Mouse (Mus musculus): ENCODE measurements at regions not wholly inside any gene's neighbourhood (a gene's known extent, or its start where the extent isn't known, plus 50 kb on each side); places are given as distances from the start of the nearest gene placed in this dataset.

- DNase-seq (ENCODE audit: low read depth, low spot score): no peak
These were observed 255.2 kb upstream of the Id2 start for GRCm38 (mm10) chr12:25352160-25352559.

- no peak for DNase-seq (ENCODE audit: low read depth, low spot score)
These were observed 247.4 kb upstream of the Id2 start for GRCm38 (mm10) chr12:25344354-25344753.

- DNase-seq (ENCODE audit: low read depth, low spot score): no peak
These were observed 241.8 kb upstream of the Id2 start for GRCm38 (mm10) chr12:25338771-25339170.

- DNase-seq (ENCODE audit: low read depth, low spot score): no peak
These were observed 239.0 kb upstream of the Id2 start for GRCm38 (mm10) chr12:25335930-25336329.

GRCm38 (mm10) chr12:25335069-25335468 is 238.1 kb upstream of the Id2 start:
- no peak for DNase-seq (ENCODE audit: low read depth, low spot score)

GRCm38 (mm10) chr12:25332384-25333035 is 235.6 kb upstream of the Id2 start:
- no peak for DNase-seq (ENCODE audit: low read depth, low spot score)

- DNase-seq (ENCODE audit: low read depth, low spot score): no peak
These were observed 233.2 kb upstream of the Id2 start for GRCm38 (mm10) chr12:25330004-25330708.

- DNase-seq (ENCODE audit: low read depth, low spot score): no peak
These were observed 229.0 kb upstream of the Id2 start for GRCm38 (mm10) chr12:25325901-25326300.

- no peak for DNase-seq (ENCODE audit: low read depth, low spot score)
These were observed 226.2 kb upstream of the Id2 start for GRCm38 (mm10) chr12:25323171-25323570.

GRCm38 (mm10) chr12:25320262-25320767 is 223.4 kb upstream of the Id2 start:
- DNase-seq (ENCODE audit: low read depth, low spot score): no peak

- no peak for DNase-seq (ENCODE audit: low read depth, low spot score)
These were observed 222.9 kb upstream of the Id2 start for GRCm38 (mm10) chr12:25319846-25320245.

GRCm38 (mm10) chr12:25318072-25318671 is 221.2 kb upstream of the Id2 start:
- DNase-seq (ENCODE audit: low read depth, low spot score): no peak

GRCm38 (mm10) chr12:25315969-25316368 is 219.0 kb upstream of the Id2 start:
- DNase-seq (ENCODE audit: low read depth, low spot score): no peak

GRCm38 (mm10) chr12:25313212-25313611 is 216.3 kb upstream of the Id2 start:
- DNase-seq (ENCODE audit: low read depth, low spot score): no peak

- DNase-seq (ENCODE audit: low read depth, low spot score): no peak
These were observed 215.4 kb upstream of the Id2 start for GRCm38 (mm10) chr12:25312390-25312789.

- no peak for DNase-seq (ENCODE audit: low read depth, low spot score)
These were observed 214.8 kb upstream of the Id2 start for GRCm38 (mm10) chr12:25311728-25312127.

- DNase-seq (ENCODE audit: low read depth, low spot score): no peak
These were observed 213.5 kb upstream of the Id2 start for GRCm38 (mm10) chr12:25310293-25310946.

GRCm38 (mm10) chr12:25309234-25309633 is 212.3 kb upstream of the Id2 start:
- no peak for DNase-seq (ENCODE audit: low read depth, low spot score)

- no peak for DNase-seq (ENCODE audit: low read depth, low spot score)
These were observed 209.1 kb upstream of the Id2 start for GRCm38 (mm10) chr12:25305764-25306653.

GRCm38 (mm10) chr12:25304820-25305511 is 208.0 kb upstream of the Id2 start:
- DNase-seq (ENCODE audit: low read depth, low spot score): no peak
